Mouse (Mus musculus): ENCODE measurements around the gene Dlgap4.

DNA sequence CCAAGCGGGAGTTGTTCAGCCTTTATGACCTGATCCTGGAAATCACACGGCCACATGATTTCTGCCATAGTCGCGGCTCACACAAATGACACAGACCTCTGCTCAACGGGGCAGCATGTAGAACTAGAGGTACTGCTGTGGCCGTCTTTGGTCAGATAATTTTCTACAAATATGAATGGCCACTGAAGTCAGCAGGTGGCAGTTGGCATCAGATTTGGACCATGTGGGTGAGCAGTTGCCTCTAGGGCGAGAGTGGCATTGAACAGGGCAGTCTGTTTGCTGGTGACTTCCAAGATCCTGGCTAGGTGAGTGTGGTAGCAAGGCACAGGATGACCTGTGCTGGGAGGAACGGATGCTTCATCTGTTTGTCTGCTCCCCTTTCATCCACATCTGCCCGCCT lies 24.0 kb upstream of the Dlgap4 start:
- no peak for TF ChIP-seq CTCF (IDR thresholded peaks at IDR 0.05; ENCODE audit: low read depth, low read length)
- no peak for TF ChIP-seq GATA1 (IDR thresholded peaks at IDR 0.05; ENCODE audit: borderline replicate concordance, low read length)
- TF ChIP-seq GATA2 (IDR thresholded peaks at IDR 0.05; ENCODE audit: borderline replicate concordance, low read depth, low read length), result no peak
- no peak for TF ChIP-seq POLR2AphosphoS5 (IDR thresholded peaks at IDR 0.05; ENCODE audit: insufficient replicate concordance, low read depth, low read length)
- TF ChIP-seq TAL1 (conservative IDR thresholded peaks at IDR 0.05; ENCODE audit: low read depth, low read length), result no peak

All from G1E (cell line).